Mouse (Mus musculus) intestine, embryonic 14.5 days (tissue): Measurements from ENCODE around the gene Nfib. TPM values are rescaled to one million over a fixed set of nuclear protein-coding genes. Genes with fewer than 3 reads are reported as not detected.

Experiments used
- ATAC-seq: fragments of 200-750 bp; cut with Nextera tagmentation; replicated peaks from 2 replicates; pipeline ENCODE4 v1.8.0; 2017; ENCODE audit warnings: low read depth, moderate number of reproducible peaks, moderate TSS enrichment, moderate library complexity; ENCODE audit not compliant: low FRiP score, low TSS enrichment
- DNase-seq: peaks from one replicate; pipeline ENCODE4 v3.0.0-alpha.2; 2018; ENCODE audit warnings: low spot score
- H3K27ac ChIP-seq: fragments of 300-500 bp; sonication (generic); 2 replicates; pipeline ENCODE4 v1.5.1; 2014; ENCODE audit warnings: low read depth, mild to moderate bottlenecking, control low read depth
- H3K27me3 ChIP-seq: fragments of 300-500 bp; sonication (generic); replicated peaks from 2 replicates; pipeline ENCODE4 v1.6.1; 2014; ENCODE audit warnings: low read length, control low read depth; ENCODE audit not compliant: control insufficient read depth, insufficient read depth
- H3K36me3 ChIP-seq: fragments of 300-500 bp; sonication (generic); 2 replicates; pipeline ENCODE4 v1.6.1; 2014; ENCODE audit warnings: low read length, control low read depth; ENCODE audit not compliant: control insufficient read depth, insufficient read depth
- H3K4me1 ChIP-seq: fragments of 300-500 bp; sonication (generic); replicated peaks from 2 replicates; pipeline ENCODE4 v1.6.1; 2014; ENCODE audit warnings: low read length, control low read depth, mixed read lengths; ENCODE audit not compliant: control insufficient read depth, insufficient read depth
- H3K4me2 ChIP-seq: fragments of 300-500 bp; sonication (generic); 2 replicates; pipeline ENCODE4 v1.6.1; 2014; ENCODE audit warnings: low read length
- H3K4me3 ChIP-seq: fragments of 300-500 bp; sonication (generic); 2 replicates; pipeline ENCODE4 v1.5.1; 2014; ENCODE audit warnings: low read depth, low read length, control low read depth, mixed read lengths
- H3K9ac ChIP-seq: fragments of 300-500 bp; sonication (generic); 2 replicates; pipeline ENCODE4 v1.6.1; 2014; ENCODE audit warnings: mild to moderate bottlenecking, low read length
- H3K9me3 ChIP-seq: fragments of 300-500 bp; sonication (generic); 2 replicates; pipeline ENCODE4 v1.6.1; 2016; ENCODE audit warnings: low read length, control low read depth; ENCODE audit not compliant: control insufficient read depth
- WGBS: fragments of 180-500 bp; shearing (Covaris S2); extraction: QIAGEN DNeasy Blood & Tissue Kit; methylation state at CpG from one replicate; pipeline ENCODE4 v1.1.7; 2014; 5-methylcytosine and 5-hydroxymethylcytosine counted together
- polyA plus RNA-seq: library from polyadenylated mRNA; unstranded; fragments of >200 nt; fragmentation: Nextera tagmentation; extraction: Ambion mirVana; gene quantifications from 2 replicates; pipeline ENCODE4 v1.2.1, GENCODE M21; 2014

Gene Nfib
- polyA plus RNA-seq, 1 experiment from 2014 or later: 61.7 TPM

GRCm38 (mm10) chr4:82252054-82252453 is 453.5 kb downstream of the Nfib start:
- Histone ChIP-seq H3K9me3 (no peaks in the 10 kb centered on the region), H3K9ac (no peak overlapping the region), H3K4me3 (no peak overlapping the region), H3K4me1 (peaks cover 18% of the 10 kb centered on the region; the same call in 1 of the 2 replicates), H3K4me2 (no peak overlapping the region), H3K27ac (no peak overlapping the region), H3K27me3 (no peaks in the 10 kb centered on the region), H3K36me3 (no peaks in the 10 kb centered on the region)
- ATAC-seq (no peak), DNase-seq (no peak)
- WGBS: 69% methylated on average over 8 of the region's 8 CpGs

DNA sequence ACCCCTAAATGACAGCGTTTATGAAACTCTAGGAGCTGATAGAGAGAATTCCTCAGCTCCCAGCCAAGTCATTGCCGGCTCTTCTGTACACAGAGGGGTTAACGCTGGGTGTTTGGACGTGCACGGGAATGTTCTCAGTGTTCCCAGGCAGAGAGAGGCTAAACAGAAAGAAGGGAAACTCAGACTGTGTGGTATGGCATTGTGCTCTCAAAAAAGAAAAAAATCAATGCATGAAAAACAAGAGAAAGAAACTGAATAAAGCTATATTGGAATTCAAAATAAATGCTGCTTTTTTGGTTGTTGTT is 455.2 kb downstream of the Nfib start:
- Histone ChIP-seq H3K4me2 (no peak overlapping the region), H3K27me3 (no peaks in the 10 kb centered on the region), H3K27ac (peak overlapping the region; percentile 87), H3K36me3 (no peaks in the 10 kb centered on the region), H3K9me3 (no peaks in the 10 kb centered on the region), H3K4me1 (peaks cover 18% of the 10 kb centered on the region; the same call in 1 of the 2 replicates), H3K9ac (no peak overlapping the region), H3K4me3 (no peak overlapping the region)
- no peak for DNase-seq
- ATAC-seq: no peak
- WGBS: 16% methylated on average over 5 of the region's 5 CpGs

GRCm38 (mm10) chr4:82249518-82250354 is 455.8 kb downstream of the Nfib start:
- ATAC-seq (peak; percentile 47; the same call in 1 of the 2 replicates), DNase-seq (no peak)
- Histone ChIP-seq H3K4me3 (no peak overlapping the region), H3K27me3 (no peaks in the 10 kb centered on the region), H3K36me3 (no peaks in the 10 kb centered on the region), H3K9ac (no peak overlapping the region), H3K4me1 (peaks cover 18% of the 10 kb centered on the region; the same call in 1 of the 2 replicates), H3K4me2 (no peak overlapping the region), H3K27ac (peak overlapping the region; percentile 87), H3K9me3 (no peaks in the 10 kb centered on the region)
- WGBS: 30% methylated on average over 11 of the region's 11 CpGs

- Histone ChIP-seq H3K9me3 (no peaks in the 10 kb centered on the region), H3K27ac (peak overlapping the region; percentile 87), H3K4me1 (peaks cover 18% of the 10 kb centered on the region; the same call in 1 of the 2 replicates), H3K27me3 (no peaks in the 10 kb centered on the region), H3K4me3 (no peak overlapping the region), H3K36me3 (no peaks in the 10 kb centered on the region), H3K9ac (no peak overlapping the region), H3K4me2 (no peak overlapping the region)
- WGBS: 89% methylated on average over 1 of the region's 1 CpGs
- no peak for DNase-seq
- no peak for ATAC-seq
Measured at GRCm38 (mm10) chr4:82248961-82249360, 456.6 kb downstream of the Nfib start.

DNA sequence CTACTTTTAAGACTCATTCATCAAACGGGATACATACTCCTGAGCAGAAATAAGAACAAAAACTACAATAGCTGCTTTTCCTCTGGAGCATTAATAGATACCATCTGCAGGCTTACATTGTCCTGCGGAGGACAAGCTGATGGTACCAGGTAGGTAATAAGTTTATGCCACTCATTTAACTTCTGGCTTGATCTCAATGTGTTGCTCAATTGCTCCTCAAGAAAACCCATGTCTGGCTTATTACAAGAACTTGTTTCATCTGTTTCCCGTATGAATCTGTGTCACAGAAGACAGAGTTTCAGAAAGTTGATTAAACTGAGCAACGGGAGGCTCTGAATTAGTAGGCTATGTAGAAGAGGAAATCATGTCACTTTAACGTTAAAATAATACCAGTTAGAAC is 457.5 kb downstream of the Nfib start:
- Histone ChIP-seq H3K9me3 (no peaks in the 10 kb centered on the region), H3K9ac (no peak overlapping the region), H3K36me3 (no peaks in the 10 kb centered on the region), H3K4me1 (peaks cover 18% of the 10 kb centered on the region; the same call in 1 of the 2 replicates), H3K27me3 (no peaks in the 10 kb centered on the region), H3K4me3 (no peak overlapping the region), H3K27ac (no peak overlapping the region), H3K4me2 (no peak overlapping the region)
- WGBS: 84% methylated on average over 5 of the region's 5 CpGs
- DNase-seq (no peak), ATAC-seq (no peak)

GRCm38 (mm10) chr4:82246290-82246689 is 459.3 kb downstream of the Nfib start:
- ATAC-seq (no peak), DNase-seq (no peak)
- no peak overlapping the region for H3K9ac ChIP-seq
- H3K36me3 ChIP-seq: no peaks in the 10 kb centered on the region
- peaks cover 18% of the 10 kb centered on the region; the same call in 1 of the 2 replicates for H3K4me1 ChIP-seq
- H3K9me3 ChIP-seq: no peaks in the 10 kb centered on the region
- H3K4me2 ChIP-seq: no peak overlapping the region
- H3K4me3 ChIP-seq: no peak overlapping the region
- H3K27ac ChIP-seq: no peak overlapping the region
- whole genome bisulfite sequencing: 73% methylated on average over 2 of the region's 2 CpGs
- H3K27me3 ChIP-seq: no peaks in the 10 kb centered on the region

Other genes starting within 250 kb of the Nfib start
- gene Zdhhc21, start 154.2 kb upstream of the Nfib start, polyA plus RNA-seq: 15.4 and 17.3 TPM in 2 replicates
- gene Cer1, start 179.4 kb upstream of the Nfib start, polyA plus RNA-seq: 0.09 and 0.16 TPM in 2 replicates